Mouse (Mus musculus) heart, adult 2 months (tissue): ENCODE measurements around the gene Fcamr. TPM values are rescaled to one million over a fixed set of nuclear protein-coding genes. Genes with fewer than 3 reads are reported as not detected.

Experiments
- DNase-seq, 2 experiments: peaks; one replicate each; pipeline ENCODE4 v3.0.0; 2021
- H3K27ac ChIP-seq: fragments of 200-600 bp; 2 replicates; pipeline ENCODE4 v1.8.1; 2022
- H3K27me3 ChIP-seq: fragments of 200-500 bp; 2 replicates; pipeline ENCODE4 v1.6.1; 2012; ENCODE audit warnings: mild to moderate bottlenecking, low read length, inconsistent platforms, mixed read lengths; ENCODE audit not compliant: control insufficient read depth, insufficient read depth
- H3K36me3 ChIP-seq: fragments of 200-500 bp; 2 replicates; pipeline ENCODE4 v1.6.1; 2012; ENCODE audit warnings: low read length, inconsistent platforms; ENCODE audit not compliant: control insufficient read depth, insufficient read depth
- H3K4me1 ChIP-seq: fragments of 200-500 bp; 2 replicates; pipeline ENCODE4 v1.6.1; 2011; ENCODE audit warnings: low read length; ENCODE audit not compliant: control insufficient read depth, insufficient read depth
- H3K4me3 ChIP-seq: fragments of 200-600 bp; 2 replicates; pipeline ENCODE4 v1.8.1; 2022
- H3K79me2 ChIP-seq: fragments of 200-500 bp; replicated peaks from 2 replicates; pipeline ENCODE4 v1.6.1; 2012; ENCODE audit warnings: mild to moderate bottlenecking, inconsistent platforms, low read length, moderate library complexity, mixed read lengths; ENCODE audit not compliant: control insufficient read depth, insufficient read depth
- H3K9ac ChIP-seq: fragments of 200-500 bp; 2 replicates; pipeline ENCODE4 v1.6.1; 2012; ENCODE audit warnings: low read depth, mild to moderate bottlenecking, control low read depth, inconsistent platforms, low read length, mixed read lengths
- CTCF ChIP-seq: fragments of 200-600 bp; IDR thresholded peaks from 2 replicates; pipeline ENCODE4 v1.8.1; 2022; ENCODE audit warnings: antibody characterized with exemption, mild to moderate bottlenecking, moderate library complexity
- EP300 ChIP-seq: fragments of 200-500 bp; IDR thresholded peaks from 2 replicates; pipeline ENCODE4 v1.6.1; 2011; ENCODE audit warnings: low read depth, low read length, control low read depth; ENCODE audit not compliant: insufficient read depth
- POLR2A ChIP-seq: fragments of 200-500 bp; IDR thresholded peaks from 2 replicates; pipeline ENCODE4 v1.6.1; 2011; ENCODE audit warnings: mild to moderate bottlenecking, low read depth, low read length, control low read depth; ENCODE audit not compliant: insufficient read depth
- WGBS: fragments of 180-500 bp; shearing (Covaris S2); methylation state at CpG from one replicate; pipeline ENCODE4 v1.1.7; 2018; 5-methylcytosine and 5-hydroxymethylcytosine counted together
- intact Hi-C: fragments of 180-260 bp; cut with DNase I; formaldehyde crosslinking; loops from one replicate; pipeline ENCODE4 v1.15.1; 2025
- polyA plus RNA-seq: library from polyadenylated mRNA; depleted of rRNA; stranded (reverse); fragments of >200 nt; gene quantifications from 2 replicates; pipeline ENCODE4 v1.2.3, GENCODE M21; 2012
- total RNA-seq, 2 experiments: library from RNA; stranded (reverse); gene quantifications; 2 replicates each; pipeline ENCODE4 v1.2.3; 2021

The Fcamr gene
- total and polyA plus RNA-seq, 3 experiments, result 0.39 to 0.96 (median 0.41) TPM

GRCm38 (mm10) chr1:130838288-130838687 is 37.6 kb downstream of the Fcamr start:
- intact Hi-C loops, result no loop called here
- Histone ChIP-seq H3K79me2 (no peaks in the 10 kb centered on the region), H3K4me3 (no peak overlapping the region), H3K27me3 (no peaks in the 10 kb centered on the region), H3K36me3 (no peaks in the 10 kb centered on the region), H3K27ac (no peak overlapping the region), H3K4me1 (no peaks in the 10 kb centered on the region), H3K9ac (no peak overlapping the region)
- WGBS, result 53% methylated on average over 6 of the region's 6 CpGs
- TF ChIP-seq POLR2A, result no peak
- no peak for TF ChIP-seq EP300
- peak; percentile 34 for TF ChIP-seq CTCF
- DNase-seq, result no peak

GRCm38 (mm10) chr1:130840599-130841379 is 40.1 kb downstream of the Fcamr start:
- intact Hi-C loops, result no loop called here
- H3K79me2 ChIP-seq, result no peaks in the 10 kb centered on the region
- TF ChIP-seq EP300 (no peak), CTCF (no peak), POLR2A (no peak)
- no peaks in the 10 kb centered on the region for H3K4me1 ChIP-seq
- H3K27ac ChIP-seq, result no peak overlapping the region
- no peak overlapping the region for H3K4me3 ChIP-seq
- H3K9ac ChIP-seq, result no peak overlapping the region
- DNase-seq, result no peak
- H3K27me3 ChIP-seq, result no peaks in the 10 kb centered on the region
- WGBS, result 74% methylated on average over 8 of the region's 8 CpGs
- H3K36me3 ChIP-seq, result no peaks in the 10 kb centered on the region

DNA sequence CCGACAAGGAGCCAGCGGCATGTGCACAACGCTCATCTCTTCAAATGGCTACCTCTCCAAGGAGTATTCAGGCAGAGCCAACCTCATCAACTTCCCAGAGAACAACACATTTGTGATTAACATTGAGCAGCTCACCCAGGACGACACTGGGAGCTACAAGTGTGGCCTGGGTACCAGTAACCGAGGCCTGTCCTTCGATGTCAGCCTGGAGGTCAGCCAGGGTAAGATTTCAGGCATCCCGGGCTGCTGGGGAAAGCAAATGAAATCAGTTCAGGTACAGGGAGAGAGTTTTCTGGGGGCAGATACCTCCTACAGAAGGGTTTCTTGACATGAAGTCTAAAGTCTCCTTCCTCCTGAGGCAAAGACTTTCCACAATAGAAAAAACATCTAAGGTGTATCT is 40.9 kb downstream of the Fcamr start:
- Histone ChIP-seq H3K27ac (no peak overlapping the region), H3K27me3 (no peaks in the 10 kb centered on the region), H3K4me3 (no peak overlapping the region), H3K4me1 (no peaks in the 10 kb centered on the region), H3K79me2 (no peaks in the 10 kb centered on the region), H3K36me3 (no peaks in the 10 kb centered on the region), H3K9ac (no peak overlapping the region)
- DNase-seq, result no peak
- TF ChIP-seq EP300, result no peak
- TF ChIP-seq CTCF, result no peak
- TF ChIP-seq POLR2A, result no peak
- intact Hi-C loops, result no loop called here
- WGBS, result 86% methylated on average over 7 of the region's 7 CpGs

DNA sequence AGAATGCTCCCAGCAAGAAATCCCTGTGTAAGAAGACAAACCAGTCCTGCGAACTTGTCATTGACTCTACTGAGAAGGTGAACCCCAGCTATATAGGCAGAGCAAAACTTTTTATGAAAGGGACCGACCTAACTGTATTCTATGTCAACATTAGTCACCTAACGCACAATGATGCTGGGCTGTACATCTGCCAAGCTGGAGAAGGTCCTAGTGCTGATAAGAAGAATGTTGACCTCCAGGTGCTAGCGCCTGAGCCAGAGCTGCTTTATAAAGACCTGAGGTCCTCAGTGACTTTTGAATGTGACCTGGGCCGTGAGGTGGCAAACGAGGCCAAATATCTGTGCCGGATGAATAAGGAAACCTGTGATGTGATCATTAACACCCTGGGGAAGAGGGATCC is 43.8 kb downstream of the Fcamr start:
- 85% methylated on average over 7 of the region's 7 CpGs for WGBS
- DNase-seq, result no peak
- Histone ChIP-seq H3K9ac (no peak overlapping the region), H3K27ac (no peak overlapping the region), H3K36me3 (no peaks in the 10 kb centered on the region), H3K79me2 (no peaks in the 10 kb centered on the region), H3K4me1 (no peaks in the 10 kb centered on the region), H3K4me3 (no peak overlapping the region), H3K27me3 (no peaks in the 10 kb centered on the region)
- no peak for TF ChIP-seq POLR2A
- TF ChIP-seq EP300, result no peak
- no peak for TF ChIP-seq CTCF
- intact Hi-C loops, result no loop called here

- H3K36me3 ChIP-seq, result no peaks in the 10 kb centered on the region
- H3K4me1 ChIP-seq, result no peaks in the 10 kb centered on the region
- no peak overlapping the region for H3K4me3 ChIP-seq
- no peaks in the 10 kb centered on the region for H3K27me3 ChIP-seq
- TF ChIP-seq CTCF (no peak), POLR2A (no peak), EP300 (no peak)
- no peak overlapping the region for H3K27ac ChIP-seq
- DNase-seq, result no peak
- H3K79me2 ChIP-seq, result no peaks in the 10 kb centered on the region
- no peak overlapping the region for H3K9ac ChIP-seq
- 88% methylated on average over 10 of the region's 10 CpGs for WGBS
- intact Hi-C loops, result no loop called here
Observed at GRCm38 (mm10) chr1:130849530-130850214, 49.0 kb downstream of the Fcamr start.

DNA sequence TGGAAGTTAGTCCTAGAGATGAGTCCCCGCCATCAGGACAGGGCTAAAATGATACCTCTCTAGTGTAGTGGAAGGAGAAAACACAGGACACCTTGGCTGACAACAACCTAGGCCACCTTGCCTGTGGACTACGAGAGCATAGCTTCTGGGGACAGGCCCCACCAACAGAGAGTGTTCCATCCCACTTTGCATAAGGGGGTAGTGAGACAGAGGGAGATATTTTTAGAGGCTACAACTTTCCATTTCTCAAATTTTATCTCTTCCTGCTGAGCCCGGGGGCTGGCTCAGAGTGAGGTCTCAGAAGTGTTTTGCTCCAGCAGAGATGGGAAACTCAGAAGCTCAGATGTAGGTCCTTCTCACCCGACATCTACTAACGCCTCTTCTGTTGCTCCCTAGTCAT is 49.7 kb downstream of the Fcamr start:
- H3K79me2 ChIP-seq, result no peaks in the 10 kb centered on the region
- TF ChIP-seq CTCF (no peak), EP300 (no peak), POLR2A (no peak)
- no peak overlapping the region for H3K9ac ChIP-seq
- no peak for DNase-seq
- no peaks in the 10 kb centered on the region for H3K27me3 ChIP-seq
- no peaks in the 10 kb centered on the region for H3K36me3 ChIP-seq
- H3K4me3 ChIP-seq, result no peak overlapping the region
- no peak overlapping the region for H3K27ac ChIP-seq
- no peaks in the 10 kb centered on the region for H3K4me1 ChIP-seq
- WGBS, result 54% methylated on average over 5 of the region's 5 CpGs
- intact Hi-C loops, result no loop called here
